10 mouse cellular contexts compared by ENCODE assay signal in the genomic region with DNA sequence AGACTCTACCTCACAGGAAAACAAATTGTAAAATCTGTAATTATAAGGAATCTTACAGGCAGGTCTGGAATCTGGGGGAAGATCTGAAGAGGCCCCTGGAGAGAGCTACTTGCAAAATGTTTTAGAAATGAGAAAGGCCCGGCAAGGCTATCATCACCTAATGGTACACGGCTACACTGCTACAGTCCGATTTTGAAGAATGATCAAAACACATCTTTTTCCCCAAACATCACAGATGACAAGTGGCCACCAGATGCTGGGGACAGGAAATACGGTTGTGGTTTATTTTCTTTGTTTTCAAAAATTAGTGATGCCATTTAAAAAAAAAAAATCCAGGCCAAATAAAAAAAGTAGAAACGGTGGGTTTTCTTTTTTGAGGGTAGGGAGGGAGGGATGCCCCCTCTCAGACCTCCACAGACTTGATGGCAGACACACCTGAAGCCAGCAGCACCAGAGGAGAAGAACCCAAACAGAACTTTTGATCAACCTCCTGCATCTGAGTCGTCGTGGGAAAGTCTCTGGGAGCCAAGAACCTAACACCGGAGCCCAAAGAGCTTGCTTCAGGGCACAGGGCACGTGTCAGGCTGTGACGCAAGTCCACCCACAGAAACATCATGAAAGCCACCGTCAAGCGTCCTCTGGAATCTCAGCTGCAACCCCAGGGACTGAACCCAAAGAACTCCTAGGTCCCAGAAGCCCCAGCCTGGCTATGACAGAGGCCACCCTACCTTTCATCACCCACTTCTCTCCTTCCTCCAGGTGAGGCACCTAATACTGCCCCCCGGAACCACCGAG. TPM values are rescaled to one million over a fixed set of nuclear protein-coding genes. Genes with fewer than 3 reads are reported as not detected.
DNase-seq lines count a peak whose midpoint lies in the region; ATAC-seq lines count a peak whose summit lies in the region.
"Had no signal": no experiment of that assay in that cellular context is flagged by ENCODE, and none has a peak within 500 bp of the region (broad histone marks: within the 10 kb centered on the region; RNA-seq: fewer than 3 reads in every experiment).

No protein-coding gene starts in this region.

- H3K9me3 ChIP-seq in hindbrain, embryonic 11.5 days (ENCODE audit: control insufficient read depth, low read length): no peaks in the 10 kb centered on the region
- no peaks in the 10 kb centered on the region for H3K9me3 ChIP-seq in midbrain, embryonic 13.5 days

- H3K4me1 ChIP-seq in hindbrain, embryonic 11.5 days (replicated peaks; ENCODE audit: control insufficient read depth, insufficient read depth, low read length): peaks cover 54% of the 10 kb centered on the region
- peaks cover 77% of the 10 kb centered on the region for H3K4me1 ChIP-seq in midbrain, embryonic 13.5 days (replicated peaks)

- no peak overlapping the region; the same call in 1 of the 2 replicates for H3K9ac ChIP-seq in hindbrain, embryonic 11.5 days (ENCODE audit: low read depth, low read length)
- H3K9ac ChIP-seq in midbrain, embryonic 13.5 days (replicated peaks): no peak overlapping the region

- WGBS in hindbrain, embryonic 11.5 days: 82% methylated on average over 14 of the region's 14 CpGs
- WGBS in midbrain, embryonic 13.5 days: 80% methylated on average over 14 of the region's 14 CpGs

- H3K4me2 ChIP-seq in hindbrain, embryonic 11.5 days (replicated peaks; ENCODE audit: low read depth, low read length): no peak overlapping the region
- H3K4me2 ChIP-seq in midbrain, embryonic 13.5 days (replicated peaks): no peak overlapping the region
- H3K4me2 ChIP-seq: heart, embryonic 11.5 days had no signal

- H3K27me3 ChIP-seq in hindbrain, embryonic 11.5 days (ENCODE audit: control insufficient read depth, insufficient read depth, low read length): no peaks in the 10 kb centered on the region
- no peaks in the 10 kb centered on the region for H3K27me3 ChIP-seq in midbrain, embryonic 13.5 days

- no peak overlapping the region for H3K4me3 ChIP-seq in hindbrain, embryonic 11.5 days (ENCODE audit: low read depth, low read length)
- no peak overlapping the region for H3K4me3 ChIP-seq in midbrain, embryonic 13.5 days (replicated peaks)

- peak; percentile 82 for DNase-seq in CD4-positive helper T cell, adult 2 months (ENCODE audit: low read depth, low spot score)
- DNase-seq in hindbrain, embryonic 11.5 days (ENCODE audit: low spot score): no peak
- DNase-seq in kidney, adult 18-20 months: no peak
- no peak for DNase-seq in embryo, embryonic 10 days (ENCODE audit: low spot score)
- DNase-seq in gastrocnemius, adult 8-10 months (ENCODE audit: low spot score in 2 of 2): no peak
- DNase-seq: lung, adult 2 months; spleen, adult 18-20 months had no signal

- 0 out of 2 replicates have a peak overlapping the region, but pooled peaks have one; percentile 65 for H3K27ac ChIP-seq in hindbrain, embryonic 11.5 days (ENCODE audit: low read depth, low read length)
- H3K27ac ChIP-seq in midbrain, embryonic 13.5 days: peak overlapping the region; percentile 67

- ATAC-seq in activated CD4-positive, CD25-positive, alpha-beta regulatory T cell, adult 4 months: peak; percentile 16
- no peak for ATAC-seq in hindbrain, embryonic 11.5 days (ENCODE audit: low FRiP score)
- ATAC-seq in midbrain, embryonic 13.5 days: no peak

- H3K36me3 ChIP-seq in hindbrain, embryonic 11.5 days (ENCODE audit: control insufficient read depth, insufficient read depth, low read length): no peaks in the 10 kb centered on the region
- no peaks in the 10 kb centered on the region for H3K36me3 ChIP-seq in midbrain, embryonic 13.5 days

RNA-seq across cellular contexts. Expression of a gene that starts 41.3 kb away (rescaled TPM):
- polyA plus RNA-seq in activated CD4-positive, CD25-positive, alpha-beta regulatory T cell, adult 4 months (2017; shearing (Covaris generic)): 10 to 100 TPM; 34.5 to 45.2 TPM
- 20.9 and 21.7 TPM in 2 replicates for polyA plus RNA-seq in hindbrain, embryonic 11.5 days (2014; fragmentation: Nextera tagmentation; extraction: Ambion mirVana)
- polyA plus RNA-seq in midbrain, embryonic 13.5 days (2015; fragmentation: Nextera tagmentation; extraction: Ambion mirVana): 17.7 and 21.1 TPM in 2 replicates
- 1 to 10 TPM; 3.2 to 3.8 (median 3.4) TPM for total RNA-seq in gastrocnemius, adult 8-10 months (2022)
